Mouse (Mus musculus): Measurements from ENCODE around the gene Msn. TPM values are rescaled to one million over a fixed set of nuclear protein-coding genes. Genes with fewer than 3 reads are reported as not detected.

Msn gene
- polyA plus RNA-seq, 1 experiment from 2014 or later, result 183 TPM

DNA sequence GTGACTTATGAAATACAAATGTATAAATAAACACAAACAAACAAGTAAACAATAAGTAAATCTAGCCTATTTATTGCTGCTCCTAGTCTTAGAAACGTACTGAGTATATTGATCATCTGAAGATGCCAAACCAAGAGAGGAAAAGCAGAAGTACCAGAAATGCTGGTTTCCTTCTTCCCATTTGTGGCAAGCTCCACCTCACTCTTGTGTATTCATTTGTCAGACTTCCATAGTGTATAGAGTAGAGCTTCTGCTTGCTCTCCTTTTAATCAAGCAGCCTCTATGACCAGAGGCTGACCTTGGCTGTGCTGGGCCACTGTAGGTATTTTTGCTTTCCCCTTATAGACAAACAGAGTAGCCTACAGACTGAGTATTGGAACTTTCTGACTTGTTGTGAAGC is 21.5 kb downstream of the Msn start:
- ATAC-seq (ENCODE audit: extremely low read depth, insufficient number of reproducible peaks, low FRiP score, low TSS enrichment), result no peak
- H3K36me3 ChIP-seq, result peaks cover 19% of the 10 kb centered on the region
- H3K27me3 ChIP-seq (replicated peaks), result no peaks in the 10 kb centered on the region
- H3K27ac ChIP-seq (replicated peaks), result no peak overlapping the region
- WGBS, result 100% methylated on average over 1 of the region's 1 CpGs
- no peaks in the 10 kb centered on the region for H3K9me3 ChIP-seq
- H3K9ac ChIP-seq, result no peak overlapping the region
- H3K4me2 ChIP-seq, result no peak overlapping the region
- peaks cover 7% of the 10 kb centered on the region; the same call in 1 of the 2 replicates for H3K4me1 ChIP-seq
- H3K4me3 ChIP-seq, result no peak overlapping the region

DNA sequence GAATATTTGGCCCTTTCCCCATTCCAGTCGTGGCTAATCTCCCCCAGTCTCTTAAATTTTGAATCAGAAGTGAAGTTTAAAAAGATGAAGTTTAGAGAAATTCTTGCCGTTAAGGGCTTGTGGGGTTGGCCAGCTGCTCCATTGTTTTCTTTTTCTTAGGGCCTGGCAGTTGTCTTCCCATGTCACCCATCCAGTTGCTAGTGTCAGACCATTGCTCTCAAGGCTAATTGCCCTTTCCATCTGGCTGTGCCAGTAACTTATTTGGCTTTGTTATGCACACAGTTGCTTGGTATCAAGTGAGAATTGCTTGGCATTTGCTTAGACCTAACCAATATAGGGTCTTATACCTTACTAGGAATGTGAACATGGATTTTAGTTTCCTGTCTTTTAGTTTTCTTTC is 24.2 kb downstream of the Msn start:
- no peak overlapping the region for H3K9ac ChIP-seq
- H3K36me3 ChIP-seq, result peaks cover 12% of the 10 kb centered on the region
- no peak for ATAC-seq (ENCODE audit: extremely low read depth, insufficient number of reproducible peaks, low FRiP score, low TSS enrichment)
- 54% methylated on average over 2 of the region's 2 CpGs for WGBS
- no peak overlapping the region for H3K27ac ChIP-seq (replicated peaks)
- H3K27me3 ChIP-seq (replicated peaks), result no peaks in the 10 kb centered on the region
- H3K4me1 ChIP-seq, result peaks cover 7% of the 10 kb centered on the region; the same call in 1 of the 2 replicates
- H3K4me2 ChIP-seq, result no peak overlapping the region
- no peaks in the 10 kb centered on the region for H3K9me3 ChIP-seq
- no peak overlapping the region for H3K4me3 ChIP-seq

DNA sequence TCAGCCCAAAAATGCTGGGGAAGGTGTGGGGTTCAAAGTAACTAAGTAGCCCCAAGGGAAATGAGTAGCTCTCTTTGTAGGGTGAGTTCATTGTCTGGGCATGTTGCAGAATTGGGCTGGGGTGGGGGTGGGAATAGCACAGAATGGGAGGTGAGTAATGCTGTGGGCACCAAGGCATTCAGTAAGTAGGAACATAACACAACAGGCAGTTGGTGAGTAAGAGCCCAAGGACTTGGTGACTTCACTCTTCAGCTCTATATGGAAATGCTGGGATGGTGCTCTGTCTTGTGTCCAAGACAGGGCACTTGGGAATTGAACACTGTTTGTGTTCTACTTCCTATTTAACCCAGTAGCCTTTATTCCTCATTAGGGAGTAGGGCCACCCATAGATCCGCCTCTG is 26.1 kb downstream of the Msn start:
- no peaks in the 10 kb centered on the region for H3K9me3 ChIP-seq
- H3K4me2 ChIP-seq, result no peak overlapping the region
- H3K9ac ChIP-seq, result no peak overlapping the region
- no peaks in the 10 kb centered on the region for H3K27me3 ChIP-seq (replicated peaks)
- 79% methylated on average over 1 of the region's 1 CpGs for WGBS
- peaks cover 14% of the 10 kb centered on the region for H3K4me1 ChIP-seq
- H3K4me3 ChIP-seq, result no peak overlapping the region
- no peak overlapping the region for H3K27ac ChIP-seq (replicated peaks)
- H3K36me3 ChIP-seq, result 0 out of 2 replicates have a peak, but pooled peaks cover 6% of the 10 kb centered on the region
- ATAC-seq (ENCODE audit: extremely low read depth, insufficient number of reproducible peaks, low FRiP score, low TSS enrichment), result no peak

DNA sequence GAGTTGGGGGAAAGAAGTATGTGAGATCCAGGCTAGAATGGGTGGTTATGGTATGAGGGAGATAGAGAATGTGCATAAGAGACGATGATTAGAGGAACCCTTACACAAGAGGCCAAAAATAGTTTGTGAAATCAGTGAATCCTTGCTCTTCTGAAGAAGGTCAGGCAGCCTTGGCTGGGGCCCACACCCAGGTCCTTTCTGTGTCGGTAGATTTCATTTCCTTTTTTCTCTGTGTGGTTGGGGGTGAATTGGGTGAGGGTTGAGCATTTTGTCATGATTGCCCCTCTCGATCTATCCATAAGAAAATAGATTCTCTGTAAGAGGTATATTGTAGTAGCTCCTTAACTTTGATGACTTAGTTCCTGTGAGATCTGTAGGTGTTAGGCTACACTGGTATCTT is 31.0 kb downstream of the Msn start:
- Histone ChIP-seq H3K4me1 (peaks cover 51% of the 10 kb centered on the region), H3K36me3 (no peaks in the 10 kb centered on the region), H3K27me3 (replicated peaks) (no peaks in the 10 kb centered on the region), H3K4me3 (no peak overlapping the region), H3K9me3 (no peaks in the 10 kb centered on the region), H3K27ac (replicated peaks) (peak overlapping the region; percentile 42; the same call in 1 of the 2 replicates), H3K9ac (no peak overlapping the region), H3K4me2 (peak overlapping the region; percentile 17; the same call in 1 of the 2 replicates)
- ATAC-seq (ENCODE audit: extremely low read depth, insufficient number of reproducible peaks, low FRiP score, low TSS enrichment), result no peak
- 31% methylated on average over 3 of the region's 3 CpGs for WGBS

DNA sequence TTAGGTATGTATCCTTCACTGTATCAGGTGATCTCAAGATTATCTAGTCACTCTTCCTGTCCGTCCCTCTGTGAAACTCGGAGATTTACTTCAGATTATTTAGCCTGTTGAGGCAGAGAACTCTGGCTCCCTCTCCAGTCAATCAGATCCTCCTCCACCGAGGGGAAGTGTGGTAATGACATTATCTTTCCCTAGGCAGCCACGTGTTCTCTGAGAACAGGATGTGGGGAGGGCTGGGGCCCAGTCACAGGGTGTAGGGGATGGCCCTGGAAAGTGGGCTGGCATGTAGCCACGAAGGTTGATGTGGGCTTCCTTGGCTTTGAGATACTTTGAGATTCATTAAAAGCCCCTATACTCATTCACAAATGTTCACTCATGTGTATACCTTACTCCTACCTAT is 34.3 kb downstream of the Msn start:
- Histone ChIP-seq H3K27ac (replicated peaks) (peak overlapping the region; percentile 69), H3K4me1 (peaks cover 78% of the 10 kb centered on the region), H3K9me3 (no peaks in the 10 kb centered on the region), H3K27me3 (replicated peaks) (no peaks in the 10 kb centered on the region), H3K9ac (no peak overlapping the region), H3K4me2 (peak overlapping the region; percentile 33), H3K36me3 (no peaks in the 10 kb centered on the region), H3K4me3 (no peak overlapping the region)
- 23% methylated on average over 5 of the region's 5 CpGs for WGBS
- ATAC-seq (ENCODE audit: extremely low read depth, insufficient number of reproducible peaks, low FRiP score, low TSS enrichment), result no peak; the same call in 1 of the 2 replicates

DNA sequence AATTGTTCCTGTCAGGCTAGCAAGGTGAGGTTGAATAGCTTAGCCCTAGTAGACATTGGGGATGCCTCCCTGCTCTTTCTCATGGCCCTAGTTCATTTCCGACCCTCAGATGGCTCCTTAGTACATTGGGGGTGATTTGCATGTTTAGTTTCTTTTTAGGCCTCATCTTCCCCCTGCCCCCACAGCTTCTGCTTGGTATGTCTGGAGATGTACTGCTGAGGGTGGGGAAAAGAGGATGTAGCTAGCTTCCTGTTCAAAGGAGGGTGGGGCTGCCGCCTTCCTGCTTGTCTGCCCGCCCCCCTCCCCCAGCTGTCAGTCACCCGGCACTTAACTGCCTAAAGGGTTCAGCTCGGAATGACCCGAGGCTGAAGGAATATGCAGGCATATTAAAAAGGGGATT is 34.8 kb downstream of the Msn start:
- H3K4me3 ChIP-seq, result no peak overlapping the region
- ATAC-seq (ENCODE audit: extremely low read depth, insufficient number of reproducible peaks, low FRiP score, low TSS enrichment), result no peak
- H3K36me3 ChIP-seq, result no peaks in the 10 kb centered on the region
- no peak overlapping the region for H3K9ac ChIP-seq
- H3K27me3 ChIP-seq (replicated peaks), result no peaks in the 10 kb centered on the region
- no peaks in the 10 kb centered on the region for H3K9me3 ChIP-seq
- peak overlapping the region; percentile 69 for H3K27ac ChIP-seq (replicated peaks)
- H3K4me2 ChIP-seq, result peak overlapping the region; percentile 33
- WGBS, result 30% methylated on average over 6 of the region's 6 CpGs
- H3K4me1 ChIP-seq, result peaks cover 81% of the 10 kb centered on the region

DNA sequence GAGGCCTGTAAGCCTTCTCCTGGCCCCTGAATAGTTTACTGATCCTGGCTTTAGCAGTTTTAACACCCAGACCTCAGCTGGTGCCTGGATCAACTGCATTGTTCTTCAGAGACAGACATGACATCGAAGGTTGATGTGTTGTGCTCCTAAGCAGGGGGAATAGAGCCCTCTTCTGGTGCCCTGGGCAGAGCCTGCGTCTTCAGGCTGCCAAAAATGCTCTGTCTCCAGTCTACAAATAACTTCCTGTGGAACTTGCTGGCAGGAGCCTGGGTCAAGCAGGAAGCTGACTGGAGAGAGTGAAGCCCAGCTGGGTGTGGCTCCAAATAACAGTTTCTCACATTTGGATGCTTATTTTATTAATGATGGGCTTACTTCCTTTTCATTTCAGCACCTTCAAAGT is 37.4 kb downstream of the Msn start:
- WGBS, result 9% methylated on average over 2 of the region's 2 CpGs
- no peak; the same call in 1 of the 2 replicates for ATAC-seq (ENCODE audit: extremely low read depth, insufficient number of reproducible peaks, low FRiP score, low TSS enrichment)
- H3K27ac ChIP-seq (replicated peaks), result peak overlapping the region; percentile 71
- no peaks in the 10 kb centered on the region for H3K27me3 ChIP-seq (replicated peaks)
- H3K4me2 ChIP-seq, result no peak overlapping the region
- peaks cover 64% of the 10 kb centered on the region for H3K4me1 ChIP-seq
- no peaks in the 10 kb centered on the region for H3K9me3 ChIP-seq
- H3K9ac ChIP-seq, result no peak overlapping the region
- H3K36me3 ChIP-seq, result no peaks in the 10 kb centered on the region
- H3K4me3 ChIP-seq, result no peak overlapping the region

DNA sequence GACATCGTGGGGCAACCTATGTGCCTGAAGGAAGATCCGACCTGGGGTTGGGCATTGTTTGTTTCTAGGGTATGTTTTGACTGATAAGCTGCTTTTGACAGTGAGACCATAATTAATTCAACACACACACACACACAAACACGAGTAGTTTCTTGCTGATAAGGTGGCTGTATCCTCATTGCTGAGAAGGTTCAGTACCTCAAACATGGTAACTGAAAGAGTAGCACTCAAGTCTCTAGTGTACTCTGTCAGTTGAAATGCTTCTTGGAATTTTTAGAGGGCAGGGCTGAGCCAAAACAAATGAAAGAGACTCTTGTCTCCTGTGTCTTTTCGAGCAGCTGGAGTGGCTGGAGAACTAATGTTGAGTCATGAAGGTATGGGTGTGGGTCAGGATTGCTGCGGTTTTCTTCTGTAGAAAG is 38.4 kb downstream of the Msn start:
- Histone ChIP-seq H3K27me3 (replicated peaks) (no peaks in the 10 kb centered on the region), H3K4me2 (no peak overlapping the region), H3K4me1 (peaks cover 54% of the 10 kb centered on the region), H3K36me3 (no peaks in the 10 kb centered on the region), H3K9ac (no peak overlapping the region), H3K9me3 (no peaks in the 10 kb centered on the region), H3K27ac (replicated peaks) (peak overlapping the region; percentile 71), H3K4me3 (no peak overlapping the region)
- WGBS, result 42% methylated on average over 5 of the region's 5 CpGs
- ATAC-seq (ENCODE audit: extremely low read depth, insufficient number of reproducible peaks, low FRiP score, low TSS enrichment), result no peak

DNA sequence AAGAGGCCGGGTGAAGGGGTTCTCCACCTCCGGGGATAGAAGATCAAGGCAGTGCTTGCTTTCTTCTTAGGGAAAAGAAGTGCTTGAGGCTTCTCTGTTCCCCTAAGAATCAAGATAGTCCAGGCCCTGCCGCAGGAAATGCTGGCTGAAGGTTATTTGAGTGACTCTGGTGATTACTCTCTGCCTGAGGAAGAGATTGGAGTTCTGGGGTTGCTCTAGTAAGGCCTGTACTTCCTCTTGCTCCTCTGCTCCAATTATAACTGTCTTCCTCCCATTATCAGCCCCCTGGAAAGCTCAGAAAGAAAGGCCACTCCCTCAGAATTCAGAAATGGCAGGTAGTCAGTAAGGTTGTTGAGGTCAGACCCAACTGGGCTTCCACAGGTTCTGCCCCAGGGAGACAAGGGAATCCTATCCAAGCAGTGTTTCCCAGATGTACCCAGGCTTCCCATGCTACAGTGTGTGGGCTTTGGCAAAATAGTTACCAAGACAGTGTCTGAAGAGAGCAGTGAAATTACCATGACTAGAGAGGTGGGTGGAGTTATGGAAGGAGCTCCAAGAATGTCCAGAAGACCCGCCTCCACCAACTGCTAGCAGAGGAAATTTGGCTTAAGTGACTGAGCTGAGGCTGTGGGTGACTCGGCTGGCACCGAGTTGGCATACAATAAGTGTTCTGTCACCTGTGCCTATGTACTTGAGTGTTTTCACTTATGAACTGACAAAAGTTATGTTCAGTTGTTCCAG is 39.2 kb downstream of the Msn start:
- H3K27me3 ChIP-seq (replicated peaks), result no peaks in the 10 kb centered on the region
- no peak for ATAC-seq (ENCODE audit: extremely low read depth, insufficient number of reproducible peaks, low FRiP score, low TSS enrichment)
- WGBS, result 48% methylated on average over 6 of the region's 6 CpGs
- peak overlapping the region; percentile 71 for H3K27ac ChIP-seq (replicated peaks)
- H3K36me3 ChIP-seq, result no peaks in the 10 kb centered on the region
- no peaks in the 10 kb centered on the region for H3K9me3 ChIP-seq
- H3K4me1 ChIP-seq, result peaks cover 46% of the 10 kb centered on the region
- no peak overlapping the region for H3K9ac ChIP-seq
- no peak overlapping the region for H3K4me3 ChIP-seq
- H3K4me2 ChIP-seq, result no peak overlapping the region

DNA sequence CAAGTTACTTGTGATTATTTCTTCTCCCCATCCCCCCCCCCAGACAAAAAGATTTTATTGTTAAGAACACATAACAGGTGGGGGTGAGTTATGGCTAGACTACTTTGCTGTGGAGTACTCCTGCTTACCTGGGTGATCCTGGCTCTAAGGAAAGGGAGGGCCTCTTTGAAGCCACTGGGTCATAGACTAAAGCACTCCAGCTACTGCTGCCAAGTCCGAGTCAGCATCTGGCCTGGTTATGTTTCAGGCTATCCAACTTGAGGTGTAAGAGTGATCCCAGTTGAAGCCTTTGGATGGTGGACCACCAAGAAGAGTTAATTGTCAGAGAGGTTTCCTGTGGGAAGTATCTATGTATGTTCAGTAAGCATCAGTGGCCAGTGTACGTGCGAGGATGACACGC is 39.7 kb downstream of the Msn start:
- WGBS, result 80% methylated on average over 4 of the region's 4 CpGs
- no peak for ATAC-seq (ENCODE audit: extremely low read depth, insufficient number of reproducible peaks, low FRiP score, low TSS enrichment)
- Histone ChIP-seq H3K4me2 (no peak overlapping the region), H3K9me3 (no peaks in the 10 kb centered on the region), H3K4me1 (peaks cover 40% of the 10 kb centered on the region), H3K9ac (no peak overlapping the region), H3K36me3 (no peaks in the 10 kb centered on the region), H3K27ac (replicated peaks) (peak overlapping the region; percentile 71), H3K4me3 (no peak overlapping the region), H3K27me3 (replicated peaks) (no peaks in the 10 kb centered on the region)

DNA sequence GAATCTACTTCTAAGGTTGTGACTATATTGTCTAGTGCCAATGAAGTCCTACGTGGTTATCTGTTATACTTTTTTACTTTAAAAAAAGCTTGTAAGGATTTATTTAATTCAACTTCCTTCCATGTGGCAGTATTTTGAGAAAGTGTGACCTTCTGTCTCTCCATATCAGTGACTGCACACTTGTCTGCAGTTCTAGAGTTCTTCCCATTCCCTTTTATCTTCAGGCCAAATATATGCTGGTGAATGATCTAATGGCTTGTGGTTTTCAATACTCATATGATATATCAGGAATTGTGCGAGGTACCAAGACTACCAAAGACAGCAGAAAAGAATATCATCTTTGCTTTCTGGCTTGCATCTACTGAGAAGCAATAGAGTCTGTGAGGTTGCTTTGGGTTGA is 43.4 kb downstream of the Msn start:
- Histone ChIP-seq H3K9me3 (no peaks in the 10 kb centered on the region), H3K36me3 (peaks cover 14% of the 10 kb centered on the region), H3K4me2 (no peak overlapping the region), H3K4me3 (no peak overlapping the region), H3K27me3 (replicated peaks) (no peaks in the 10 kb centered on the region), H3K9ac (no peak overlapping the region), H3K4me1 (peaks cover 14% of the 10 kb centered on the region), H3K27ac (replicated peaks) (no peak overlapping the region)
- ATAC-seq (ENCODE audit: extremely low read depth, insufficient number of reproducible peaks, low FRiP score, low TSS enrichment), result no peak
- 76% methylated on average over 2 of the region's 2 CpGs for WGBS

DNA sequence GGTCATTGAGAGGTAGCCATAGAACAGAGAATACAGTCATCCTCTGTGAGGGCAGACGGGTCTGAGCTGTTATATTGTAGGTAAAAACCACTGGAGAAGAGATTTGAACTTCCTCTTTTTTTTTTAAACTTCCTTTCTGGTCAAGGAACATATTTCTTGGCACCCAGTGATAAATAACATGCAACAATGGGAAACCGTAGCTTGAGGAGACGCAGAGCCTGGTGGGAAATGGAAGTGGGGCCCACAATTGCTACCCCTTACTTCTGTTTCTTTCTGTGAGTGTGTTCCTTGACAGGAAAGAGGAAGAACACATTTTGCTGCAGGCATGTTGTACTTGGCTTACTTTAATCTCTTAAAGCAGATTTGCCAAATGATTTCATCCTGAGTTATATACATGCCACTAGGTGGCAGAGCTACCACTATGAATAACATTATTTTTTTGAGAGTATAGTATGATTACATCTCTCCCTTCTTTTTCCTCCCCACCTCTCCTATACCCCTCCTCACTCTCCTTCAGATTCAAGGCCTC is 49.2 kb downstream of the Msn start:
- peaks cover 14% of the 10 kb centered on the region for H3K36me3 ChIP-seq
- no peaks in the 10 kb centered on the region for H3K4me1 ChIP-seq
- H3K9me3 ChIP-seq, result no peaks in the 10 kb centered on the region
- WGBS, result 69% methylated on average over 3 of the region's 3 CpGs
- H3K27me3 ChIP-seq (replicated peaks), result no peaks in the 10 kb centered on the region
- H3K27ac ChIP-seq (replicated peaks), result no peak overlapping the region
- H3K4me2 ChIP-seq, result no peak overlapping the region
- H3K9ac ChIP-seq, result no peak overlapping the region
- no peak overlapping the region for H3K4me3 ChIP-seq
- ATAC-seq (ENCODE audit: extremely low read depth, insufficient number of reproducible peaks, low FRiP score, low TSS enrichment), result no peak
